Mouse (Mus musculus) midbrain, postnatal 0 days (tissue): ENCODE results near the gene Disp1. TPM values are rescaled to one million over a fixed set of nuclear protein-coding genes. Genes with fewer than 3 reads are reported as not detected.

Source experiments
- ATAC-seq: fragments of 200-750 bp; cut with Nextera tagmentation; 2 replicates; pipeline ENCODE4 v1.8.0; 2017; ENCODE audit warnings: moderate number of reproducible peaks, mild to moderate bottlenecking, moderate TSS enrichment, moderate library complexity; ENCODE audit not compliant: low FRiP score
- DNase-seq: peaks from one replicate; pipeline ENCODE4 v3.0.0-alpha.2; 2015; ENCODE audit warnings: low spot score
- H3K27ac ChIP-seq: fragments of 300-500 bp; sonication (generic); 2 replicates; pipeline ENCODE4 v1.5.1; 2014; ENCODE audit warnings: low read depth, mild to moderate bottlenecking, low read length, mixed read lengths
- H3K27me3 ChIP-seq: fragments of 300-500 bp; sonication (generic); 2 replicates; pipeline ENCODE4 v1.6.1; 2014; ENCODE audit warnings: low read length, control low read depth, mixed read lengths; ENCODE audit not compliant: insufficient read depth
- H3K36me3 ChIP-seq: fragments of 300-500 bp; sonication (generic); 2 replicates; pipeline ENCODE4 v1.6.1; 2014; ENCODE audit warnings: low read length, control low read depth, mixed read lengths; ENCODE audit not compliant: insufficient read depth
- H3K4me1 ChIP-seq: fragments of 300-500 bp; sonication (generic); 2 replicates; pipeline ENCODE4 v1.6.1; 2014; ENCODE audit warnings: mild to moderate bottlenecking, control low read depth, antibody characterized with exemption, low read length, mixed read lengths; ENCODE audit not compliant: insufficient read depth
- H3K4me2 ChIP-seq: fragments of 300-500 bp; sonication (generic); 2 replicates; pipeline ENCODE4 v1.6.1; 2014; ENCODE audit warnings: low read depth, mild to moderate bottlenecking, low read length, mixed read lengths; ENCODE audit not compliant: poor library complexity, severe bottlenecking
- H3K4me3 ChIP-seq: fragments of 300-500 bp; sonication (generic); 2 replicates; pipeline ENCODE4 v1.5.1; 2014; ENCODE audit warnings: low read depth, mild to moderate bottlenecking, low read length, moderate library complexity
- H3K9ac ChIP-seq: fragments of 300-500 bp; sonication (generic); replicated peaks from 2 replicates; pipeline ENCODE4 v1.6.1; 2014; ENCODE audit warnings: mild to moderate bottlenecking, low read length, moderate library complexity, mixed read lengths; ENCODE audit not compliant: poor library complexity, severe bottlenecking
- H3K9me3 ChIP-seq: fragments of 300-500 bp; sonication (generic); 2 replicates; pipeline ENCODE4 v1.6.1; 2016; ENCODE audit warnings: low read length, control low read depth
- CTCF ChIP-seq: IDR thresholded peaks from 2 replicates; pipeline ENCODE4 v1.5.1; 2016; ENCODE audit warnings: antibody characterized with exemption, mild to moderate bottlenecking
- WGBS: fragments of 180-500 bp; shearing (Covaris S2); extraction: QIAGEN DNeasy Blood & Tissue Kit; methylation state at CpG from one replicate; pipeline ENCODE4 v1.1.7; 2014; 5-methylcytosine and 5-hydroxymethylcytosine counted together
- polyA plus RNA-seq: library from polyadenylated mRNA; unstranded; fragments of >200 nt; fragmentation: Nextera tagmentation; extraction: Ambion mirVana; gene quantifications from 2 replicates; pipeline ENCODE4 v1.2.1, GENCODE M21; 2015
- total RNA-seq: library from RNA; depleted of rRNA; stranded (reverse); fragments of >200 nt; gene quantifications from 2 replicates; pipeline ENCODE4 v1.2.3, GENCODE M21; 2014

Gene Disp1
- total and polyA plus RNA-seq, 2 experiments from 2014 or later = 7.6 to 12.3 TPM

GRCm38 (mm10) chr1:183047913-183048523 is 173.3 kb downstream of the Disp1 start:
- Histone ChIP-seq H3K4me2 (no peak overlapping the region), H3K4me1 (peaks cover 4% of the 10 kb centered on the region), H3K9ac (no peak overlapping the region), H3K36me3 (no peaks in the 10 kb centered on the region), H3K27me3 (no peaks in the 10 kb centered on the region), H3K4me3 (no peak overlapping the region), H3K27ac (no peak overlapping the region), H3K9me3 (no peaks in the 10 kb centered on the region)
- DNase-seq (peak; percentile 74), ATAC-seq (no peak)
- no peak for TF ChIP-seq CTCF
- WGBS = 51% methylated on average over 5 of the region's 5 CpGs

- Histone ChIP-seq H3K27me3 (no peaks in the 10 kb centered on the region), H3K4me2 (no peak overlapping the region), H3K9me3 (no peaks in the 10 kb centered on the region), H3K27ac (no peak overlapping the region), H3K36me3 (no peaks in the 10 kb centered on the region), H3K4me3 (no peak overlapping the region), H3K9ac (no peak overlapping the region), H3K4me1 (peaks cover 4% of the 10 kb centered on the region)
- ATAC-seq = no peak
- DNase-seq = peak; percentile 78
- WGBS = 49% methylated on average over 7 of the region's 7 CpGs
- no peak for TF ChIP-seq CTCF
Observed at GRCm38 (mm10) chr1:183047191-183047912, 174.0 kb downstream of the Disp1 start.

DNA sequence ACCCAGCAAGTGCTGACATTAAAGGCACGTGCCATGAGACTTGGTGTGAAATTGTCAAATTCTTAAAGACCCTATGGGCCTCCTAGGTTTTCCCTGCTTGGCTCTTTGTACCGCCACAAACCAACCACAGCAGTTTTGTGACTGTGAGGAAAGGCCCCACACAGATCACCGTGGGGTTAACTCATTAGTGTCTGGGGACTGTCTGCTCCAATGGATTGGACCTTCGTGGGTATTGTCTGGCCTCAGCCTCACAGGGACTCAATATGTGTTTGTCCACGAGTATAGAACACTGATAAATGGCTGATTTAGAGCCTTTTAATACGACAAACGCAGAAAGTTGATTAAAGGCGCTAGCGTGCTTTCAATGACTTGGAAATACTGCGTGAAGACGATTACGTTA is 175.2 kb downstream of the Disp1 start:
- H3K9me3 ChIP-seq = no peaks in the 10 kb centered on the region
- ATAC-seq (no peak), DNase-seq (no peak)
- H3K4me1 ChIP-seq = peaks cover 4% of the 10 kb centered on the region
- no peak for TF ChIP-seq CTCF
- no peak overlapping the region for H3K4me3 ChIP-seq
- no peak overlapping the region for H3K27ac ChIP-seq
- no peak overlapping the region for H3K4me2 ChIP-seq
- H3K27me3 ChIP-seq = no peaks in the 10 kb centered on the region
- WGBS = 28% methylated on average over 12 of the region's 12 CpGs
- H3K9ac ChIP-seq = no peak overlapping the region
- no peaks in the 10 kb centered on the region for H3K36me3 ChIP-seq

DNA sequence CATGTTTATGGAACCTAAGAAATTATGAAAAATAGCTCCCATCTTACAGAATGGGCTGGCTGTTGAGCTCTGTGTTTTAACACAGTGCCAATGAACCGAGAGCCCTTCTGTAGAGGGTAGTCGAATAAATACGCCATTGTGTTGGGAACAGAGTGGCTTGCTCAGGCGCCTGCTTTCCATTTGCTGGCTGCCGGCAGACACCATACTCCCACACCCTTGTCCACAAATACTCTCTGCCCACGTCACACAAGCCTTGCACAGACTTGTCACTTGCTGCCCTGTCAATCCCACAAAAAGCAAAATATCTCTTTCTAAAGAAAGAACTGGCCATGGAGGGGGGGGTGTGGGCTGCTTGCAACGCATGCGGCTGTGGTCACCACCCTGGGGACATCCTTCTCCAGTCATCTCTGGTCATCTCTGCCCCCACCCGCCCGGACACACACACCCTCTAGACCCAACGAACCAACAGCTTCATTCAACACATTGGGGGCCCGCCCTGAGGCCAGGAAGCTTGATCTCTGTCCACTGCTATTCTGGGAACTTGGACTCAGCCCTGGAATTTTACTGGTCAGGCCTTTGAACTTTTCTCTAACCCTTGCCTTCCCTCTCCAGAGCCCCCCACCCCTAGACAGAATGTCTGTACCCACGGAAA is 178.0 kb downstream of the Disp1 start:
- H3K36me3 ChIP-seq = no peaks in the 10 kb centered on the region
- ATAC-seq = no peak
- no peak overlapping the region for H3K4me2 ChIP-seq
- no peak overlapping the region for H3K4me3 ChIP-seq
- no peaks in the 10 kb centered on the region for H3K9me3 ChIP-seq
- no peak overlapping the region for H3K9ac ChIP-seq
- TF ChIP-seq CTCF = no peak
- WGBS = 75% methylated on average over 13 of the region's 13 CpGs
- H3K27ac ChIP-seq = no peak overlapping the region
- no peaks in the 10 kb centered on the region for H3K27me3 ChIP-seq
- H3K4me1 ChIP-seq = peaks cover 4% of the 10 kb centered on the region; the same call in 1 of the 2 replicates
- peak; percentile 38 for DNase-seq

DNA sequence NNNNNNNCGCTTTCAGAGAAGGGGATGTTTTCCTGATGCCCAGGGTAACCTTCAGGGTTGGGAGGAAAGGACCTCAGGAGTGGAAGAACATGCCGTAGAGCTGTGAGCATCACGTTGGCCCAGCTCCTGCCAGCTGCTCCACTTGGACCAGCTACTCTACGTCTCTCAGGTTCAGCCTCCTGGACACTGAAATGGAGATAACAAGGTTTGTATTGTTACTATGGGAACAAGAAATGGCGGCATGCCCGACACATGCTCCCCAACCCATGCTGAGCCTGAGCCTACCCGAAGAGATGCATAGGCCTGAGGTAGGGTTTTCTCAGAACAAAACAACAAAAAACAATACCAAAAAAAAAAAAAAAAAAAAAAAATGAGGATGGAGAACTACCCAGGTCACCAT is 179.6 kb downstream of the Disp1 start:
- DNase-seq = peak; percentile 31
- no peak overlapping the region for H3K4me3 ChIP-seq
- WGBS = 80% methylated on average over 6 of the region's 7 CpGs

GRCm38 (mm10) chr1:183040847-183041382 is 180.4 kb downstream of the Disp1 start:
- no peak overlapping the region for H3K4me3 ChIP-seq
- no peak for ATAC-seq
- no peaks in the 10 kb centered on the region for H3K4me1 ChIP-seq
- WGBS = 78% methylated on average over 11 of the region's 11 CpGs
- H3K9me3 ChIP-seq = no peaks in the 10 kb centered on the region
- TF ChIP-seq CTCF = no peak
- H3K27ac ChIP-seq = no peak overlapping the region
- H3K27me3 ChIP-seq = no peaks in the 10 kb centered on the region
- no peaks in the 10 kb centered on the region for H3K36me3 ChIP-seq
- no peak overlapping the region for H3K9ac ChIP-seq
- DNase-seq = no peak
- H3K4me2 ChIP-seq = no peak overlapping the region

More for the DNA sequence above, 179.6 kb downstream of the Disp1 start:
- Histone ChIP-seq H3K9ac (no peak overlapping the region), H3K4me1 (no peaks in the 10 kb centered on the region), H3K4me2 (no peak overlapping the region), H3K27ac (no peak overlapping the region), H3K36me3 (no peaks in the 10 kb centered on the region), H3K27me3 (no peaks in the 10 kb centered on the region), H3K9me3 (no peaks in the 10 kb centered on the region)
- ATAC-seq = no peak
- TF ChIP-seq CTCF = no peak
